Mouse (Mus musculus): Measurements from ENCODE around the gene Aox1. TPM values are rescaled to one million over a fixed set of nuclear protein-coding genes. Genes with fewer than 3 reads are reported as not detected.

The Aox1 gene
- polyA plus RNA-seq, 1 experiment from 2014 or later: 0.26 TPM

DNA sequence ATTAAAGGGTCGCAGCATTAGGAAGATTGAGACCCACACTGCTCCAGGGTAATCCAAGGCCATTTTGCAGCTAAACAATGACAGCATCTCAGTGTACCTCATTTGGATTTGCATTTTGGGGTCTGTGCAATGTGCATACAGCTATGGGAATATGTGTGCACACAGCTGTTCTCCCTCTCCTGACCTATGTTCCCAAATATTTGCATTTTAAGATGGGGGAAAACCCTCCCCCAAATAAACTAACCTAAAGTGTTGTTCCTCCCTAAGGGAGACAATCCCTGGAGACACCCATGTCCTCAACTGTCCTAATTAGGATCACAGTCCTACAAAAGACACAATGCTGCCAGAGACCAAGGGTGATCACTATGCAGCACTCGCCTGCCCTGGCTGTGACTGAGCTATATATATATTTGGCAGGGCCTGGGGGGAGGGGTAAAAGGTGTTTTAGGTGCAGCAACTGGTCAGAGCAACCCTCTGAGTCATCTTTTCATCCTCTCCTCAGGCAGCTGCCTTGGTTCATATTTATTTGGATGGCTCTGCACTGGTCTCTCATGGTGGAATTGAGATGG, 62.3 kb downstream of the Aox1 start:
- Histone ChIP-seq H3K4me3 (no peak overlapping the region), H3K27ac (no peak overlapping the region), H3K9me3 (no peaks in the 10 kb centered on the region), H3K27me3 (replicated peaks) (no peaks in the 10 kb centered on the region), H3K36me3 (replicated peaks) (no peaks in the 10 kb centered on the region), H3K9ac (no peak overlapping the region), H3K4me1 (no peaks in the 10 kb centered on the region), H3K4me2 (no peak overlapping the region)
- ATAC-seq (replicated peaks): no peak
- 85% methylated on average over 2 of the region's 2 CpGs for WGBS

DNA sequence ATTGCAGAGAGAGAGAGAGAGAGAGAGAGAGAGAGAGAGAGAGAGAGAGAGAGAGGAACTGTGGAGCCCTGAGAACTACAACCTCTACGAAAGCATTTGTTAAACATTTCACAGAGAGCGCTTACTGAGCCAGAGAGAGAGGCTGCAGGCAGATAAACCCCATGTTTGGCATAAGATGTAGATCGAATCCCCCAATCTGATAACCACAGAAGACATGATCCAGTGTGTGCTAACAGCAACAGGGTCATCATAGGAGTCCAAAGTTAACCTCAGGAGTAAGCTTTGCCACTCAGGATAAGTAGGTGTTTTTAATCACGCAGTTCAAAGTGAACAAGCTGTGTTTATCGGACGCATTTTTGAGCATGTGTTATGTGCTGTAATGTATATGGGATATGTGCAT, 67.6 kb downstream of the Aox1 start:
- Histone ChIP-seq H3K27ac (no peak overlapping the region), H3K36me3 (replicated peaks) (no peaks in the 10 kb centered on the region), H3K4me2 (no peak overlapping the region), H3K27me3 (replicated peaks) (no peaks in the 10 kb centered on the region), H3K9ac (no peak overlapping the region), H3K4me1 (no peaks in the 10 kb centered on the region), H3K9me3 (no peaks in the 10 kb centered on the region), H3K4me3 (no peak overlapping the region)
- ATAC-seq (replicated peaks): no peak
- 88% methylated on average over 6 of the region's 6 CpGs for whole genome bisulfite sequencing

- Histone ChIP-seq H3K4me3 (no peak overlapping the region), H3K36me3 (replicated peaks) (no peaks in the 10 kb centered on the region), H3K27ac (no peak overlapping the region), H3K9ac (no peak overlapping the region), H3K9me3 (no peaks in the 10 kb centered on the region), H3K4me2 (no peak overlapping the region), H3K4me1 (no peaks in the 10 kb centered on the region), H3K27me3 (replicated peaks) (no peaks in the 10 kb centered on the region)
- no peak for ATAC-seq (replicated peaks)
Observed at GRCm38 (mm10) chr1:58099119-58099518, 69.4 kb downstream of the Aox1 start.

DNA sequence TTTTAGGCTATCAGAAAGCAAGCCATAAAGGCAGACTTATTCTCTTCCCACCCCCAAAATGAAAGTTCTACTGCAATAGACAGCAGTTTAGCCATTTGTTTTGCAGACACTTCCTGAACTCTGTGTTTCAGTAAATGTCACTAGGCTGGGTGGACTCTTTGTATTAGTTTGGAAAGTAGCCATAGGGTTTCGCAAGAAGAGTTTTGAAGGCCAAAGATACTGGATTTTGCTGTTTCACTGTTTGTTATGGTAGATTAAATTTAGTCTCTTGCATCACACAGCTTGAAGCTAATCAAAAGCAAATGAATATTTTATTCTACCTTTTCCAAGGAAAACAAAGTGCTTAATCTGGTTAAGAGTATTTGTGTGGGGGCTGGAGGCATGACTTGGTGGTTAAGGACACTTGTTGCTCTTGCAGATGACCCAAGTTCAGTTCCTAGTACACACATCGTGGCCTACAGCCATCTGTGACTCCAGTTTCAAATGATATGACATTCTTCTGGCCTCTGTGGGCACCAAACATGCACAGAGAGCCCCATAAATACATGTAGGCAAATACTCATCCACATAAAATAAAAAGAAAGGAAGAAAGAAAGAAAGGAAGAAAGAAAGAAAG, 71.9 kb downstream of the Aox1 start:
- no peak for ATAC-seq (replicated peaks)
- H3K27me3 ChIP-seq (replicated peaks): no peaks in the 10 kb centered on the region
- no peaks in the 10 kb centered on the region for H3K36me3 ChIP-seq (replicated peaks)
- no peak overlapping the region for H3K4me3 ChIP-seq
- no peaks in the 10 kb centered on the region for H3K4me1 ChIP-seq
- no peak overlapping the region for H3K4me2 ChIP-seq
- 82% methylated on average over 2 of the region's 2 CpGs for WGBS
- H3K27ac ChIP-seq: no peak overlapping the region
- no peaks in the 10 kb centered on the region for H3K9me3 ChIP-seq
- H3K9ac ChIP-seq: no peak overlapping the region

GRCm38 (mm10) chr1:58102494-58102893, 72.8 kb downstream of the Aox1 start:
- ATAC-seq (replicated peaks): no peak
- H3K4me3 ChIP-seq: no peak overlapping the region
- 88% methylated on average over 7 of the region's 7 CpGs for WGBS
- H3K4me1 ChIP-seq: no peaks in the 10 kb centered on the region
- no peaks in the 10 kb centered on the region for H3K36me3 ChIP-seq (replicated peaks)
- no peaks in the 10 kb centered on the region for H3K27me3 ChIP-seq (replicated peaks)
- no peak overlapping the region for H3K9ac ChIP-seq
- no peak overlapping the region for H3K4me2 ChIP-seq
- H3K9me3 ChIP-seq: no peaks in the 10 kb centered on the region
- H3K27ac ChIP-seq: no peak overlapping the region

DNA sequence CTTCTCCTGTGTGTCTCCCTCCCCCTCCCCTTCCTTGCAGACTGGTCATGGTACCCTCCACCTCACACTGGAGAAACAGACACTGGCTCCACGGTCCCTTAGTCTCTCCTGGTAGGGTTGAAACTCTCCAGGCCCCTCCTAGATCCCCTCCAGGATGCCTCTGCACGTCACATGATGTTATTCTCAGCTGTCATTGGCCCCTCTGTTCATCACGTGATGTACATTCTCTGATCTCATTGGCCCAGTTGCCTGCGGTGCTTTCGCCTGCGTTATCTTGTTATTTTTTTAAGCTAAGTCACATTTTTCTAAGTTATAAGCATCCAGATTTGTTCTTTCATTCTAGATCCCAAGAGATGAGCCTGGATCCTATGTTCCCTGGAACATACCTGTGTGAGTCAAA, 76.0 kb downstream of the Aox1 start:
- no peak overlapping the region for H3K4me3 ChIP-seq
- no peak overlapping the region for H3K4me2 ChIP-seq
- 85% methylated on average over 6 of the region's 6 CpGs for WGBS
- no peaks in the 10 kb centered on the region for H3K4me1 ChIP-seq
- H3K27me3 ChIP-seq (replicated peaks): no peaks in the 10 kb centered on the region
- no peak overlapping the region for H3K9ac ChIP-seq
- no peaks in the 10 kb centered on the region for H3K36me3 ChIP-seq (replicated peaks)
- H3K9me3 ChIP-seq: no peaks in the 10 kb centered on the region
- H3K27ac ChIP-seq: no peak overlapping the region
- no peak for ATAC-seq (replicated peaks)

DNA sequence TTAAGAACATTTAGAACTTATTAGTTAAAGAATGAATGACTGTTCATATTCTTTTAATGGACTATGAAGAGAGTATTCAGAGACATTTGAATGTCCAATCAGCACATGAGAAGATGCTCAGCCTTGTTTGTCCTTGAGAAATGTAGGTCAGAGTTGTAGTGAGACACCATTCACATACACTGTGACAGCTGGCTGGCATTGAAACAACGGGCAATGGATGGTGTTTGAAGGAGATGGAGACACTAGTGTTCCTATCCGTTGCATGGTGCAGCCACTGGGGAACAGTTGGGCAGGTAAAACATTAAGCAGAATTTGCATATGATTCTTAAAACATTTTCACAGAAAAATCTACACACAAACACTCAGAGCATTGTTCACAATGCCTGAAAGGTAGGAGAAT, 77.3 kb downstream of the Aox1 start:
- 79% methylated on average over 2 of the region's 2 CpGs for WGBS
- Histone ChIP-seq H3K36me3 (replicated peaks) (no peaks in the 10 kb centered on the region), H3K27ac (no peak overlapping the region)

GRCm38 (mm10) chr1:58110241-58110640, 80.5 kb downstream of the Aox1 start:
- Histone ChIP-seq H3K27ac (no peak overlapping the region), H3K4me2 (no peak overlapping the region), H3K9ac (no peak overlapping the region), H3K27me3 (replicated peaks) (no peaks in the 10 kb centered on the region), H3K4me1 (no peaks in the 10 kb centered on the region), H3K9me3 (no peaks in the 10 kb centered on the region), H3K36me3 (replicated peaks) (no peaks in the 10 kb centered on the region), H3K4me3 (no peak overlapping the region)
- WGBS: 93% methylated on average over 5 of the region's 5 CpGs
- ATAC-seq (replicated peaks): no peak

More for the DNA sequence above, 77.3 kb downstream of the Aox1 start:
- no peaks in the 10 kb centered on the region for H3K9me3 ChIP-seq
- H3K4me1 ChIP-seq: no peaks in the 10 kb centered on the region
- no peak overlapping the region for H3K4me2 ChIP-seq
- no peaks in the 10 kb centered on the region for H3K27me3 ChIP-seq (replicated peaks)
- ATAC-seq (replicated peaks): no peak
- no peak overlapping the region for H3K4me3 ChIP-seq
- no peak overlapping the region for H3K9ac ChIP-seq

DNA sequence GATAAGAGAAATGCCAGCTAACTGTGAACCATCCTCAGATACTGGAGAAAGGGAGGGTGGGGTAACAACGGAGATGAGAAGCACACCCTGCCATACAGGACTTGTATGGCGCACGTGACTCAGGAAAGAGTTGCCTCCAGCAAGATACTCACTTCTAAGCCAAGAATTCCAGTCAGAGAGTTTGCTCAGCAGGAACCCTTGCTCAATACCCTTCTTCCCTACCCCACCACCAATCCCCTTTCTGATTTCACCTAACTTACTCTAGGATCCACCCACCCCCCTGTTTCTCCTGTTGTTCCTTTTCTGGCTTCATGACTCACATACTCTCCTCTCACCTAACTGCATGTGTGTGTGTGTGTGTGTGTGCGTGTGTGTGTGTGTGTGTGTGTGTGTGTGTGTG, 81.6 kb downstream of the Aox1 start:
- no peak for ATAC-seq (replicated peaks)
- no peak overlapping the region for H3K27ac ChIP-seq
- no peak overlapping the region for H3K4me2 ChIP-seq

DNA sequence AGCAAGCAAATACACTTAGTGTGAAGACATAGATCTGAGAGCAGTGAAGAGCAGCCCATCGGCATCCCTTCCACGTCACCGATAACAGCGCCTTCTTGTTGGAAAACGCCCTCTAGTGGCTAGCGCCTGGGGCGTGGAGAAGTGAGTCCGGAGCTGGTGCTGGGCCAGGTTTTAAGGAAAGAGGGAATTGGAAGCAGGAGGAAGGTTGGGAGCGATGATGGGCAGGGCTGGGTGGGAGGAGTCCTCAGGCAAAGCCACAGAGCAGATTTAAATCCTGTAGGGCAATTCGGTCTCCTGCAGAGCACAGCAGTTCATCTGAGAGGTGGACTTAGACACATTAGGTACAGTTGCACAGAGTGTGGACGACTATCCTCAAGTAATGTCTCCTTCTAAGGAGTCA, 83.1 kb downstream of the Aox1 start, which contains the start of gene Aox3:
Gene Aox3 (plus strand): TSS at position 251 of the 400 bp plus-strand sequence.
- ATAC-seq (replicated peaks): peak; percentile 94
- no peak within 1 kb of the TSS for H3K27ac ChIP-seq
- no peak within 1 kb of the TSS for H3K9ac ChIP-seq
- no peaks in the 10 kb centered on the region for H3K36me3 ChIP-seq (replicated peaks)
- H3K27me3 ChIP-seq (replicated peaks): no peaks in the 10 kb centered on the region
- peak within 1 kb of the TSS; percentile 29 for H3K4me2 ChIP-seq
- peak within 1 kb of the TSS; percentile 6; the same call in 1 of the 2 replicates for H3K4me3 ChIP-seq
- H3K9me3 ChIP-seq: no peaks in the 10 kb centered on the region
- 17% methylated on average over 11 of the region's 11 CpGs for WGBS
- no peaks in the 10 kb centered on the region for H3K4me1 ChIP-seq

More for the DNA sequence above, 81.6 kb downstream of the Aox1 start:
- WGBS: 85% methylated on average over 3 of the region's 4 CpGs
- Histone ChIP-seq H3K9me3 (no peaks in the 10 kb centered on the region), H3K27me3 (replicated peaks) (no peaks in the 10 kb centered on the region), H3K4me3 (no peak overlapping the region), H3K36me3 (replicated peaks) (no peaks in the 10 kb centered on the region), H3K9ac (no peak overlapping the region), H3K4me1 (no peaks in the 10 kb centered on the region)

- Histone ChIP-seq H3K9me3 (no peaks in the 10 kb centered on the region), H3K27ac (no peak overlapping the region), H3K9ac (no peak overlapping the region), H3K4me1 (no peaks in the 10 kb centered on the region), H3K27me3 (replicated peaks) (no peaks in the 10 kb centered on the region), H3K4me3 (no peak overlapping the region), H3K36me3 (replicated peaks) (no peaks in the 10 kb centered on the region), H3K4me2 (no peak overlapping the region)
- ATAC-seq (replicated peaks): no peak
Observed at GRCm38 (mm10) chr1:58113441-58113840, 83.7 kb downstream of the Aox1 start.

DNA sequence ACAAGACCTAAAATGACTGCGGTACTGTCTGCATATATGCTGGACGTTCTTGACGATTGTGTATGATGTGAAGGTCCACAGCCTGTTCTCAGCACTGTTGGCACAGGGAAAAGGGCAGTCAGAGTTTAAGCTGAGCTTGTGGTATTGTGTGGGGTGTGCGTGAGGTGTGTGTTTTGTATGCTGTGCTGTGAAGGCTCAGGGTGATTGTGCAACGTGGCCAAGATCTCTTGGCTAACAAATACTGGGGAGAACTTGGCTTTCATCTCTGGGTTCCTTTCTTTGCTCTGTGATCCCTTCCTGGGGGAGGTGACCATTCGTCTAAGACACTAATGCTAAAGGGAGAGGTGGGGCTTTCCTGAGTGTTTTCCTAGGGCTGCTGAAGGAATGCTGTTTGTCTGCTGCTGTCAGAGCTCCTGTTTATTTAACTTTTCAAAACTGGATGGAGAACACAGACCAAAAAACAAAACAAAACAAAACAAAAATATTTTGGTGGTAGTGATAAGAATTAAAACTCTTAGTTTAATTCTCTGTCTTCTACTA, 84.4 kb downstream of the Aox1 start:
- Histone ChIP-seq H3K4me2 (no peak overlapping the region), H3K27ac (no peak overlapping the region), H3K4me3 (no peak overlapping the region), H3K36me3 (replicated peaks) (no peaks in the 10 kb centered on the region), H3K27me3 (replicated peaks) (no peaks in the 10 kb centered on the region), H3K9me3 (no peaks in the 10 kb centered on the region), H3K4me1 (no peaks in the 10 kb centered on the region), H3K9ac (no peak overlapping the region)
- no peak for ATAC-seq (replicated peaks)
- WGBS: 70% methylated on average over 6 of the region's 6 CpGs

Measured in midbrain, embryonic 15.5 days (tissue).